20 mouse cellular contexts compared by ENCODE assay signal in the genomic region with DNA sequence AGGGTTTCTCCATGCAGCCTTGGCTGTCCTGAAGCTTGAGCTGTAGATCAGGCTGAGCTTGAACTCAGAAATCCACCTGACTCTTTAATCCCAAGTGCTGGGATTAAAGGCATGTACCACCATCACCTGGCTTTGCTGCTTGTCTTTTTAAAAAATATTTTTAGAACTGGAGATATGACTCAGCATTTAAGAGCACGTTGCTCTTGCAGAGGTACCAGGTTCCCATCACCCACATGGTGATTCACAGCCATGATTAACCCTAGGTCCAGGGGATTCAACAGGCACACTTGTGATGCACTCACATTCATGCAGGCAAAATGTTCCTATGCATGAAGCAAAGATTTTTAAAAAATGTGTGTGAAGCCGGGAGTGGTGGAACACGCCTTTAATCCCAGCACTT. TPM values are rescaled to one million over a fixed set of nuclear protein-coding genes. Genes with fewer than 3 reads are reported as not detected.
DNase-seq lines count a peak whose midpoint lies in the region; ATAC-seq and TF ChIP-seq lines count a peak whose summit lies in the region.
"Had no signal": no experiment of that assay in that cellular context is flagged by ENCODE, and none has a peak within 500 bp of the region (broad histone marks: within the 10 kb centered on the region; RNA-seq: fewer than 3 reads in every experiment).

No protein-coding gene starts in this region.

- no peak overlapping the region for H3K27ac ChIP-seq in limb, embryonic 13.5 days
- H3K27ac ChIP-seq in limb, embryonic 10.5 days, result no peak overlapping the region
- H3K27ac ChIP-seq in liver, postnatal 0 days (ENCODE audit: low read depth), result peak overlapping the region; percentile 94; the same call in 1 of the 2 replicates
- no peak overlapping the region for H3K27ac ChIP-seq in forebrain, embryonic 14.5 days (ENCODE audit: low read depth, low read length)

- no peak for ATAC-seq in limb, embryonic 13.5 days (ENCODE audit: low FRiP score, low read depth)
- no peak for ATAC-seq in liver, postnatal 0 days
- ATAC-seq in forebrain, embryonic 14.5 days, result no peak
- ATAC-seq: hindbrain, embryonic 16.5 days; midbrain, embryonic 15.5 days had no signal

- TF ChIP-seq CTCF in liver, postnatal 0 days (IDR thresholded peaks at IDR 0.05; ENCODE audit: low read depth), result no peak

- no peaks in the 10 kb centered on the region for H3K27me3 ChIP-seq in limb, embryonic 13.5 days
- no peaks in the 10 kb centered on the region for H3K27me3 ChIP-seq in limb, embryonic 10.5 days (ENCODE audit: low read depth, poor library complexity, severe bottlenecking)
- H3K27me3 ChIP-seq in liver, postnatal 0 days (ENCODE audit: insufficient read depth, low read length), result no peaks in the 10 kb centered on the region
- H3K27me3 ChIP-seq in forebrain, embryonic 14.5 days (replicated peaks; ENCODE audit: control insufficient read depth, insufficient read depth, low read length), result no peaks in the 10 kb centered on the region
- H3K27me3 ChIP-seq: midbrain, embryonic 15.5 days had no signal

- WGBS in limb, embryonic 13.5 days, result 91% methylated on average over 3 of the region's 3 CpGs
- WGBS in limb, embryonic 10.5 days, result 91% methylated on average over 3 of the region's 3 CpGs
- WGBS in liver, postnatal 0 days (ENCODE audit: insufficient replicate concordance), result 63% methylated on average over 3 of the region's 3 CpGs
- 93% methylated on average over 3 of the region's 3 CpGs for WGBS in forebrain, embryonic 14.5 days

- no peak overlapping the region for H3K9ac ChIP-seq in limb, embryonic 13.5 days
- no peak overlapping the region for H3K9ac ChIP-seq in liver, postnatal 0 days (replicated peaks)
- H3K9ac ChIP-seq in forebrain, embryonic 14.5 days (ENCODE audit: low read length), result no peak overlapping the region

- peaks cover 6% of the 10 kb centered on the region for H3K36me3 ChIP-seq in limb, embryonic 13.5 days
- peaks cover 11% of the 10 kb centered on the region for H3K36me3 ChIP-seq in limb, embryonic 10.5 days
- H3K36me3 ChIP-seq in liver, postnatal 0 days (replicated peaks; ENCODE audit: insufficient read depth, low read length), result no peaks in the 10 kb centered on the region; the same call in 1 of the 2 replicates
- H3K36me3 ChIP-seq in forebrain, embryonic 14.5 days (ENCODE audit: control insufficient read depth, insufficient read depth, low read length), result 0 out of 2 replicates have a peak, but pooled peaks cover 4% of the 10 kb centered on the region
- H3K36me3 ChIP-seq: midbrain, embryonic 15.5 days had no signal

- TF ChIP-seq EP300 in liver, postnatal 0 days (IDR thresholded peaks at IDR 0.05; ENCODE audit: low read depth), result no peak

- H3K9me3 ChIP-seq in limb, embryonic 13.5 days, result no peaks in the 10 kb centered on the region
- H3K9me3 ChIP-seq in limb, embryonic 10.5 days (replicated peaks), result no peaks in the 10 kb centered on the region
- peaks cover 3% of the 10 kb centered on the region; the same call in 1 of the 2 replicates for H3K9me3 ChIP-seq in liver, postnatal 0 days (ENCODE audit: low read length)
- H3K9me3 ChIP-seq in forebrain, embryonic 14.5 days (replicated peaks; ENCODE audit: control insufficient read depth, low read length), result no peaks in the 10 kb centered on the region
- H3K9me3 ChIP-seq: heart, embryonic 10.5 days; midbrain, embryonic 15.5 days had no signal

- H3K4me2 ChIP-seq in limb, embryonic 13.5 days (replicated peaks), result peak overlapping the region; percentile 70
- H3K4me2 ChIP-seq in liver, postnatal 0 days (ENCODE audit: low read depth, low read length), result 0 out of 2 replicates have a peak overlapping the region, but pooled peaks have one; percentile 74
- no peak overlapping the region for H3K4me2 ChIP-seq in forebrain, embryonic 14.5 days (ENCODE audit: low read length)

- peak; percentile 22 to 36 for DNase-seq in adrenal gland, postnatal 36 days
- DNase-seq in adrenal gland, adult 8-10 months, result no peak
- no peak for DNase-seq in limb, embryonic 10.5 days (ENCODE audit: low spot score)
- DNase-seq in c-Kit-positive CD71-positive TER-119-negative erythroid progenitor cells, embryonic 14.5 days (ENCODE audit: low read depth), result peak; percentile 10
- no peak for DNase-seq in liver, postnatal 0 days
- DNase-seq in adipocyte (ENCODE audit: low spot score), result no peak
- no peak for DNase-seq in forebrain, embryonic 14.5 days (ENCODE audit: low spot score)
- DNase-seq: cerebellum, adult 9-11 months; gastrocnemius, postnatal 14 days; heart, postnatal 14 days; kidney, adult 2 months; kidney, postnatal 14 days; layer of hippocampus, adult 9-11 months; right cerebral cortex, adult 18-20 months; thymus, postnatal 4 days had no signal

- H3K4me3 ChIP-seq in limb, embryonic 13.5 days, result no peak overlapping the region
- no peak overlapping the region for H3K4me3 ChIP-seq in limb, embryonic 10.5 days
- no peak overlapping the region for H3K4me3 ChIP-seq in liver, postnatal 0 days (ENCODE audit: low read depth, low read length)
- H3K4me3 ChIP-seq in forebrain, embryonic 14.5 days (ENCODE audit: low read depth, low read length), result no peak overlapping the region

- peaks cover 19% of the 10 kb centered on the region for H3K4me1 ChIP-seq in limb, embryonic 13.5 days
- H3K4me1 ChIP-seq in limb, embryonic 10.5 days, result peaks cover 19% of the 10 kb centered on the region
- peaks cover 13% of the 10 kb centered on the region for H3K4me1 ChIP-seq in liver, postnatal 0 days (ENCODE audit: insufficient read depth)
- peaks cover 16% of the 10 kb centered on the region for H3K4me1 ChIP-seq in forebrain, embryonic 14.5 days (ENCODE audit: control insufficient read depth, insufficient read depth, low read length)

RNA-seq across cellular contexts. Expression of a gene that starts 1.6 kb away (rescaled TPM):
- 10 to 100 TPM; 65.6 to 75.8 TPM for total RNA-seq in adrenal gland, postnatal 36 days (2021)
- total RNA-seq in adrenal gland, adult 8-10 months (2022), result 10 to 100 TPM; 54.7 to 71.9 (median 60.7) TPM
- 62.3 and 66.2 TPM in 2 replicates for polyA plus RNA-seq in limb, embryonic 13.5 days (2015; fragmentation: Nextera tagmentation; extraction: Ambion mirVana)
- polyA plus RNA-seq in limb, embryonic 10.5 days (2016; fragmentation: Nextera tagmentation; extraction: Ambion mirVana), result 45.5 and 52.7 TPM in 2 replicates
- polyA plus RNA-seq in liver, postnatal 0 days (2015; fragmentation: Nextera tagmentation; extraction: Ambion mirVana), result 109 and 119 TPM in 2 replicates
- polyA plus RNA-seq in forebrain, embryonic 14.5 days (2014; fragmentation: Nextera tagmentation; extraction: Ambion mirVana), result 42.2 and 47.9 TPM in 2 replicates

RNA-seq across cellular contexts. Expression of a gene that starts 27.4 kb away (rescaled TPM):
- 1 to 10 TPM; 4.7 to 6.2 TPM for total RNA-seq in adrenal gland, postnatal 36 days (2021)
- 10 to 100 TPM in 1 of 4 experiments, 1 to 10 TPM in 3; 3.2 to 10.7 (median 6.1) TPM for total RNA-seq in adrenal gland, adult 8-10 months (2022)
- polyA plus RNA-seq in limb, embryonic 13.5 days (2015; fragmentation: Nextera tagmentation; extraction: Ambion mirVana), result 1.9 TPM in 2 replicates
- polyA plus RNA-seq in limb, embryonic 10.5 days (2016; fragmentation: Nextera tagmentation; extraction: Ambion mirVana), result 0.05 and 0.06 TPM in 2 replicates
- 0.06 and 0.08 TPM in 2 replicates for polyA plus RNA-seq in liver, postnatal 0 days (2015; fragmentation: Nextera tagmentation; extraction: Ambion mirVana)
- 0.20 and 0.30 TPM in 2 replicates for polyA plus RNA-seq in forebrain, embryonic 14.5 days (2014; fragmentation: Nextera tagmentation; extraction: Ambion mirVana)
- total RNA-seq: megakaryocyte progenitor cell, adult 5-6 weeks had no signal
- polyA plus RNA-seq: heart, embryonic 10.5 days had no signal

RNA-seq across cellular contexts. Expression of a gene that starts 53.5 kb away (rescaled TPM):
- total RNA-seq in adrenal gland, postnatal 36 days (2021), result 10 to 100 TPM; 17.8 to 18.6 TPM
- total RNA-seq in adrenal gland, adult 8-10 months (2022), result 10 to 100 TPM; 18.6 to 23.1 (median 19.9) TPM
- polyA plus RNA-seq in limb, embryonic 13.5 days (2015; fragmentation: Nextera tagmentation; extraction: Ambion mirVana), result 10.4 and 10.6 TPM in 2 replicates
- 10.4 and 11.9 TPM in 2 replicates for polyA plus RNA-seq in limb, embryonic 10.5 days (2016; fragmentation: Nextera tagmentation; extraction: Ambion mirVana)
- 4.0 and 4.4 TPM in 2 replicates for polyA plus RNA-seq in liver, postnatal 0 days (2015; fragmentation: Nextera tagmentation; extraction: Ambion mirVana)
- polyA plus RNA-seq in forebrain, embryonic 14.5 days (2014; fragmentation: Nextera tagmentation; extraction: Ambion mirVana), result 8.6 and 9.9 TPM in 2 replicates

Comparison
In these comparisons a context has a peak if more than half of its experiments do, and no peak if none do; other contexts are left out.
1. DNase-seq: peak in adrenal gland, postnatal 36 days (2 of 2) and c-Kit-positive CD71-positive TER-119-negative erythroid progenitor cells, embryonic 14.5 days (single experiment); none in adrenal gland, adult 8-10 months (single experiment), limb, embryonic 10.5 days (single experiment), liver, postnatal 0 days (single experiment), adipocyte (single experiment) and forebrain, embryonic 14.5 days (single experiment).